Mouse (Mus musculus) heart, embryonic 11.5 days (tissue): Measurements from ENCODE around the gene Grm5. TPM values are rescaled to one million over a fixed set of nuclear protein-coding genes. Genes with fewer than 3 reads are reported as not detected.

ENCODE experiments used
- ATAC-seq: fragments of 200-750 bp; cut with Nextera tagmentation; replicated peaks from 2 replicates; pipeline ENCODE4 v1.8.0; 2017; ENCODE audit warnings: moderate library complexity; ENCODE audit not compliant: insufficient number of reproducible peaks, low FRiP score, low TSS enrichment
- H3K27ac ChIP-seq: fragments of 300-500 bp; sonication (generic); 2 replicates; pipeline ENCODE4 v1.5.1; 2014; ENCODE audit warnings: mild to moderate bottlenecking, low read depth, low read length
- H3K27me3 ChIP-seq: fragments of 300-500 bp; sonication (generic); 2 replicates; pipeline ENCODE4 v1.6.1; 2014; ENCODE audit warnings: mild to moderate bottlenecking, low read length, mixed read lengths; ENCODE audit not compliant: control insufficient read depth, insufficient read depth
- H3K36me3 ChIP-seq: fragments of 300-500 bp; sonication (generic); 2 replicates; pipeline ENCODE4 v1.6.1; 2014; ENCODE audit warnings: mild to moderate bottlenecking, low read length, moderate library complexity, mixed read lengths; ENCODE audit not compliant: control insufficient read depth, insufficient read depth
- H3K4me1 ChIP-seq: fragments of 300-500 bp; sonication (generic); 2 replicates; pipeline ENCODE4 v1.6.1; 2014; ENCODE audit warnings: low read length; ENCODE audit not compliant: control insufficient read depth, insufficient read depth
- H3K4me2 ChIP-seq: fragments of 300-500 bp; sonication (generic); 2 replicates; pipeline ENCODE4 v1.6.1; 2014; ENCODE audit warnings: mild to moderate bottlenecking, moderate library complexity
- H3K4me3 ChIP-seq: fragments of 300-500 bp; sonication (generic); 2 replicates; pipeline ENCODE4 v1.5.1; 2014; ENCODE audit warnings: low read depth, low read length
- H3K9ac ChIP-seq: fragments of 300-500 bp; sonication (generic); 2 replicates; pipeline ENCODE4 v1.6.1; 2014; ENCODE audit warnings: mild to moderate bottlenecking, low read depth, low read length, moderate library complexity
- H3K9me3 ChIP-seq: fragments of 300-500 bp; sonication (generic); replicated peaks from 2 replicates; pipeline ENCODE4 v1.6.1; 2016; ENCODE audit warnings: low read length; ENCODE audit not compliant: control insufficient read depth
- WGBS: fragments of 180-500 bp; shearing (Covaris S2); extraction: QIAGEN DNeasy Blood & Tissue Kit; methylation state at CpG from one replicate; pipeline ENCODE4 v1.1.7; 2014; ENCODE audit not compliant: insufficient replicate concordance; 5-methylcytosine and 5-hydroxymethylcytosine counted together
- polyA plus RNA-seq: library from polyadenylated mRNA; unstranded; fragments of >200 nt; fragmentation: Nextera tagmentation; extraction: Ambion mirVana; gene quantifications from 2 replicates; pipeline ENCODE4 v1.2.1, GENCODE M21; 2014

Grm5 gene
- polyA plus RNA-seq, 1 experiment from 2014 or later: 0.04 TPM

- no peaks in the 10 kb centered on the region for H3K9me3 ChIP-seq
- H3K4me1 ChIP-seq: no peaks in the 10 kb centered on the region
- H3K36me3 ChIP-seq: no peaks in the 10 kb centered on the region
- no peak overlapping the region for H3K4me2 ChIP-seq
- H3K9ac ChIP-seq: no peak overlapping the region
- H3K4me3 ChIP-seq: no peak overlapping the region
- 40% methylated on average over 2 of the region's 2 CpGs for WGBS
- no peaks in the 10 kb centered on the region for H3K27me3 ChIP-seq
- no peak overlapping the region for H3K27ac ChIP-seq
- ATAC-seq: no peak
Measured at GRCm38 (mm10) chr7:88056438-88056837, 472.5 kb downstream of the Grm5 start.

- Histone ChIP-seq H3K4me1 (no peaks in the 10 kb centered on the region), H3K27ac (no peak overlapping the region), H3K36me3 (no peaks in the 10 kb centered on the region), H3K4me3 (no peak overlapping the region), H3K9ac (no peak overlapping the region), H3K27me3 (no peaks in the 10 kb centered on the region), H3K9me3 (no peaks in the 10 kb centered on the region), H3K4me2 (no peak overlapping the region)
- no peak for ATAC-seq
Measured at GRCm38 (mm10) chr7:88091115-88091514, 507.1 kb downstream of the Grm5 start.

GRCm38 (mm10) chr7:88096536-88097107, 512.7 kb downstream of the Grm5 start:
- no peak for ATAC-seq
- WGBS: 24% methylated on average over 1 of the region's 1 CpGs

GRCm38 (mm10) chr7:88097715-88098114, 513.7 kb downstream of the Grm5 start:
- WGBS: 2% methylated on average over 1 of the region's 1 CpGs
- no peak for ATAC-seq
- H3K27ac ChIP-seq: no peak overlapping the region
- no peaks in the 10 kb centered on the region for H3K36me3 ChIP-seq
- H3K4me2 ChIP-seq: no peak overlapping the region
- H3K4me3 ChIP-seq: no peak overlapping the region
- H3K9ac ChIP-seq: no peak overlapping the region
- no peaks in the 10 kb centered on the region for H3K4me1 ChIP-seq
- H3K9me3 ChIP-seq: no peaks in the 10 kb centered on the region
- no peaks in the 10 kb centered on the region for H3K27me3 ChIP-seq

More at GRCm38 (mm10) chr7:88096536-88097107, 512.7 kb downstream of the Grm5 start:
- H3K4me3 ChIP-seq: no peak overlapping the region
- no peak overlapping the region for H3K9ac ChIP-seq
- no peak overlapping the region for H3K27ac ChIP-seq
- H3K4me2 ChIP-seq: no peak overlapping the region
- no peaks in the 10 kb centered on the region for H3K27me3 ChIP-seq
- no peaks in the 10 kb centered on the region for H3K9me3 ChIP-seq
- H3K36me3 ChIP-seq: no peaks in the 10 kb centered on the region
- H3K4me1 ChIP-seq: no peaks in the 10 kb centered on the region

GRCm38 (mm10) chr7:88116724-88117409, 532.9 kb downstream of the Grm5 start:
- H3K4me1 ChIP-seq: no peaks in the 10 kb centered on the region
- no peak overlapping the region for H3K4me2 ChIP-seq
- H3K9ac ChIP-seq: no peak overlapping the region
- no peak overlapping the region for H3K27ac ChIP-seq
- no peaks in the 10 kb centered on the region for H3K9me3 ChIP-seq
- ATAC-seq: no peak
- no peak overlapping the region for H3K4me3 ChIP-seq
- H3K36me3 ChIP-seq: no peaks in the 10 kb centered on the region
- no peaks in the 10 kb centered on the region for H3K27me3 ChIP-seq
- WGBS: 77% methylated on average over 6 of the region's 6 CpGs

DNA sequence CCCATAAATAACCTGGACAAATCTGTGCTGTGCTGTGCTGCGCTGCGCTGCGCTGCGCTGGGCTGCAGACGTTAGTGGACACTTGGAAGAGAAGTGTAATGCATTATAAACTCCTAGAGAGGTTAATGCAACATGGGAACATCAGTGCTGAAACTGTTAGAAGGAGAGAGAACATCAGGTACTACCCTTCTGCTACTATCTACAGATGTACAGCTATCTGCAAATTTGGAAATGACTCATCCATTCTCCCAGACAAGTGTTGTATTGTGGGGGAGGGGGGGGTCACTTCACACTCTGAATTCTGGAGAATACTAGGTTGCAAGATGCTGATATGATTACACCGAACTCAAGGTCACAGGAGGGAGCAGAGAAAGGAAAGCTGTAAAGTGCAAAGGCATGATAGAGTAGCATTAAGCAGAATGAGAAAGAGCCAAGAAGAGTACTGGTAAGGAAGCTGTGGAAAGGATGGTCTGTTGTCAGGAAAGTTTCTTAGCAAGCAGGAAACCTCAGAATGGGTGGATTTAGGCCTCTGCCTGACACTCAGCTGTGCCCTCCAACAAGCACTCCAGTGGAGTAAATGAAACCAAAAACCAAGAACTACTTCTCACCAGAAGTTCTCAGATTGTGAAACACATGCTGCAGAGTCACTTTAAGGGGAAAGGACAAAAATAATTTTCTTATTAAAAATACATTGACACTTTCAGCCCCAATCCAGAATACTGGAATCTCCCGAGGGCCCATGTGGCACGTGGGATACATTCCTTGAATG, 544.3 kb downstream of the Grm5 start:
- Histone ChIP-seq H3K4me1 (0 out of 2 replicates have a peak, but pooled peaks cover 3% of the 10 kb centered on the region), H3K36me3 (no peaks in the 10 kb centered on the region), H3K4me2 (no peak overlapping the region), H3K27me3 (peaks cover 17% of the 10 kb centered on the region), H3K9me3 (no peaks in the 10 kb centered on the region), H3K4me3 (no peak overlapping the region), H3K27ac (no peak overlapping the region), H3K9ac (no peak overlapping the region)
- 78% methylated on average over 8 of the region's 8 CpGs for WGBS
- no peak for ATAC-seq

DNA sequence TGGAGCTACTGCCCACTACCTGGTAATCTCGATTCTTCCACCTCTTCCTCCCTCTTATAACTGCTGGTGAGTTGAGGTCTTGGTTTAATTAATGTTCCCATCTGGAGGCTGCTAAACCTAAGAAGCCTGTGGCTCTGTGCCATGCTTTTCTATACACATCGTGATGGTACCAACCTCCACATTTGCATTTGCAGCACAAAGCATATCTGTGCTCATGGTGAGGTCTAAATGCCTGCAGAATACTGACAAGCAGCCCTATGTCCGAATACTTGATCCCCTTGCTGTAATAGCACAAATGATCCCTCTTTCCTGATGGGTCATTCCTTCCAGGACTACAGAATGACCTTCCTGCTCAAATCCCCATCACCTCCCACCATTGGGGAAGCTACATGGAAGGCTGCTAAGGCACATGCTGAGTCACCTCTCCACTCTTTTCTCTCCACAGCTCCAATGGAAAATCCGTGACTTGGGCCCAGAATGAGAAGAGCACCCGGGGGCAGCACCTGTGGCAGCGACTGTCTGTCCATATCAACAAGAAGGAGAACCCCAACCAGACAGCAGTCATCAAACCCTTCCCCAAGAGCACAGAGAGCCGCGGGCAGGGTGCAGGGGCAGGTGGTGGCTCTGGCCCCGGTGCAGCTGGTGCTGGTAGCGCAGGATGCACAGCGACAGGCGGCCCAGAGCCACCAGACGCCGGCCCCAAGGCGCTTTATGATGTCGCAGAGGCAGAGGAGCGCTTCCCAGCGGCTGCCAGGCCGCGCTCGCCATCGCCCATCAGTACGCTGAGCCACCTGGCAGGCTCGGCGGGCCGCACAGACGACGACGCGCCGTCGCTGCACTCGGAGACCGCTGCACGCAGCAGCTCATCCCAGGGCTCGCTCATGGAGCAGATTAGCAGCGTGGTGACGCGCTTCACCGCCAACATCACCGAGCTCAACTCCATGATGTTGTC, 545.8 kb downstream of the Grm5 start:
- Histone ChIP-seq H3K4me2 (peak overlapping the region; percentile 74), H3K27me3 (peaks cover 17% of the 10 kb centered on the region), H3K9me3 (no peaks in the 10 kb centered on the region), H3K9ac (peak overlapping the region; percentile 6; the same call in 1 of the 2 replicates), H3K27ac (no peak overlapping the region), H3K4me1 (0 out of 2 replicates have a peak, but pooled peaks cover 3% of the 10 kb centered on the region), H3K4me3 (peak overlapping the region; percentile 41), H3K36me3 (no peaks in the 10 kb centered on the region)
- 8% methylated on average over 41 of the region's 41 CpGs for WGBS
- peak; percentile 46; the same call in 1 of the 2 replicates for ATAC-seq

DNA sequence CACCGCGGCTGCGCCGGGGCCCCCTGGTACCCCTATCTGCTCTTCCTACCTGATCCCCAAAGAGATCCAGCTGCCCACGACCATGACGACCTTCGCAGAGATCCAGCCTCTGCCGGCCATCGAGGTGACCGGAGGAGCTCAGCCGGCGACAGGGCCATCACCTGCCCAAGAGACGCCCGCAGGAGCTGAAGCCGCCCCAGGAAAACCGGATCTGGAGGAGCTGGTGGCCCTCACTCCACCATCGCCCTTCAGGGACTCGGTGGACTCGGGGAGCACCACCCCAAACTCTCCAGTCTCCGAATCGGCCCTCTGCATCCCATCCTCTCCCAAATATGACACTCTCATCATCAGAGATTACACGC, 546.5 kb downstream of the Grm5 start:
- peak overlapping the region; percentile 41 for H3K4me3 ChIP-seq
- WGBS: 21% methylated on average over 22 of the region's 22 CpGs
- H3K9ac ChIP-seq: peak overlapping the region; percentile 6; the same call in 1 of the 2 replicates
- peaks cover 17% of the 10 kb centered on the region for H3K27me3 ChIP-seq
- H3K9me3 ChIP-seq: no peaks in the 10 kb centered on the region
- H3K4me2 ChIP-seq: peak overlapping the region; percentile 74
- no peaks in the 10 kb centered on the region for H3K36me3 ChIP-seq
- no peak for ATAC-seq
- H3K27ac ChIP-seq: no peak overlapping the region
- H3K4me1 ChIP-seq: 0 out of 2 replicates have a peak, but pooled peaks cover 3% of the 10 kb centered on the region
